Mouse (Mus musculus) MEL-GATA-1-ER (cell line): Measurements from ENCODE around the gene Cldn5.

Experiments used
- DNase-seq: peaks from one replicate; pipeline ENCODE4 v3.0.0-alpha.2; 2012; ENCODE audit warnings: low read depth; ENCODE audit errors: extremely low read depth

Cldn5 gene

DNA sequence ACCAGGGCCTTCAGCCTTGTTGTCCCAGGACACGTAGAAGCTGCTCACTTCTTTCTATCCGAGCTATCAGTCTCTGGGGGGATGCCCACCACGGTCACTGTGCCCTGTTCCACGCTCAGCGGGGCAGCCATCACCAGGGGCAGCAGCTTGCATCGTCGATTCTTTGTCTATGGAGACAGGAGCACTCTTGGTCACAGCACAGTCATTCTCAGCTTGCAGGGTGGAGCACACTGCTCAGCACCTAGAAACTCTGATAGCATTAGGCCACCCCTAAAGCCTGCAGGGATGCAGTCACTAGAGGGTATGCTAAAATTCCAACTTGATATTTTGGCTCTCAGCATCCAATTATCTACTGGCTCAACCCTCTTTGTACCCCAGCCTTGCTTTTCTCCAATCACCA, 8.4 kb downstream of the Cldn5 start:
- no peak for DNase-seq

- DNase-seq, result no peak
These were observed 8.8 kb downstream of the Cldn5 start for GRCm38 (mm10) chr16:18785485-18785884.

DNA sequence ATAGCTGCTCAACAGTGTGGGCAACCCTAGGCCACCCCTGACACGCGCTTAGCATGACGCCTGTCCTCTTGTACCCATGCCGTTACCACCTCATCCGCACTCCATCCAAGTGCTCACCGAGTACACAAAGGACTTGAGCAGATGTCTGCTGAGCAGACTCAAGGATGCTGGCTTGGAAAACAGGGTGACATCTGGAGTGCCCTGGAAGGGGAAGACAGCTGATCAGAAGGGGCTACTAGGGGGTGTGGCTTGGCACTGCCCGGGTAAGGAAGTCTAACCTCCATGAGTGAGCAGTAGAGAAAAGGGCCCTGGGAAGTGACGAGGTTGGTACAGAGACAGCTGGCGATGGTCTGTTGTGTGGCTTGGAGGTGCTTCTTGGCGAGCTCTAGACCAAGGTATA, 10.0 kb downstream of the Cldn5 start:
- DNase-seq, result no peak

- DNase-seq, result peak; percentile 74
These were observed 12.2 kb downstream of the Cldn5 start for GRCm38 (mm10) chr16:18788627-18789406.

DNA sequence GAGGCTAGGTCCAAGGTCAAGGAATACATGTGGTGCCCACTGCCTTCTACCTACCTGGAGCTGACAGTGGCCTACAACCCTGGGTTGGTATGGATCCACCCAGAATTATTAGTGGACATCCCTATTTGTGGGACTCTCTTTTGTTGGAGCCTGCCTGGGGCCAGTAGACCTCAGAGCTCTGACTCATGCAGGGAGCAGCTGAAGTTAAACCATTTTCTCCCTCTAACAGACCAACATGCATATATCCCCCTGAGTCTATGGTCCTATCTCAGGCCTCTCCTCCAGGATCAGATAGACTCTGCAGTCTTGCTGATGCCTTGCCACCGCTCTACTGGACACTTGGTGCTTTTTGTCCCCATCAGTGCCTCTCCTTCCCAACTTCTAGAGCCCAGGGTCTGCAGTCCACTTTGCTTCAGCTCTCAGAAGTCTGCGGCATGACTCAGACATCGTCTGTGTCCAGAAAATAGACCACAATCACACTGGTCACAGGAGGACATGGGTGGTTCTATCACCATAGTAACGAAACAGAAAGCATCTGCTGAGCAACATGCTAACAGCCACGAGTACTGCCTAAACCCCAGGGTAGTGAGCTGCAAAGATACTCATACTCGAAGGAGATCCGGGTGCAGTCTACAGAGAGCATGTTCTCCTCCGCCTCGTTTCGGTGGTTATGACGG, 18.7 kb downstream of the Cldn5 start:
- no peak for DNase-seq

DNA sequence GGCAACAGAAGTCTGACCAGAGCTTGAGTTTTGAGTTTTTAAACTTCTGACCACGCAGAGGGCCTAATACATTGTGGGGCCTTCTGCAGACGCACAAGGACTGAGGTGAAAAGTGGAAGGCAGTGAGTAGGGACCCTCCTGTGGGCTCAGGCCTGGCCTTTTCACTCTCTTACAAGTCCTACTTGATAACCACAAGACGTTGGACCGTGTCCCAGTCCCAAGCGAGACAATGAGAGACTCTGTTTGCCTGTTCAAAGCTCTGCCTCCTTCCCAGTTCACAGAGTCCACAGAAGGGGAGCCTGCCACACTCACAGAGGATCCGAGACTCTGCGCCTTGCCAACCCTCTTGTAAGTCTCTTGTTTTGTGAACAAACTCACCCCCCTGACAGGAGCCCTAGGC, 20.0 kb downstream of the Cldn5 start:
- DNase-seq, result no peak

- DNase-seq, result no peak
These were observed 21.5 kb downstream of the Cldn5 start for GRCm38 (mm10) chr16:18798151-18798550.

DNA sequence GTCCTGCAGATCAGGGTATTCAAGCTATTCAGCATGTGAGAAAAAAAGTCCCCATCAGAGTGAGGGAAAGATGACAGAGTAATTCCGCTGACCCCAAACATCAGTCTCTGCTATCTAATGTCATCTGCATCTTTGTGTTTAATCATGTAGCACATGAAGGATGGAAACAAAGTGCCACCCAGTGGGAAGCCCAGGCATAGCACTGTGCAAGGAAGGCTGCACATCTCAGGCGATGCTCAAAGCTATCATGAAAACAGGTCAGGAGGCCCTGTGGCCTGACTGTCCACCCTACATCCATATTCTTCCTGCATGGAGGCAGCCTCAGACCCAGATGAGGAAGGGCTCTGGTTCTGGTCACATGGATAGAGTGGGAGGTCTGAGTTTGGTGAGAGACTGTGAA, 22.2 kb downstream of the Cldn5 start:
- no peak for DNase-seq

GRCm38 (mm10) chr16:18805746-18806145, 29.1 kb downstream of the Cldn5 start:
- no peak for DNase-seq

GRCm38 (mm10) chr16:18809001-18809400, 32.4 kb downstream of the Cldn5 start:
- DNase-seq, result no peak

GRCm38 (mm10) chr16:18811032-18811431, 34.4 kb downstream of the Cldn5 start:
- no peak for DNase-seq

DNA sequence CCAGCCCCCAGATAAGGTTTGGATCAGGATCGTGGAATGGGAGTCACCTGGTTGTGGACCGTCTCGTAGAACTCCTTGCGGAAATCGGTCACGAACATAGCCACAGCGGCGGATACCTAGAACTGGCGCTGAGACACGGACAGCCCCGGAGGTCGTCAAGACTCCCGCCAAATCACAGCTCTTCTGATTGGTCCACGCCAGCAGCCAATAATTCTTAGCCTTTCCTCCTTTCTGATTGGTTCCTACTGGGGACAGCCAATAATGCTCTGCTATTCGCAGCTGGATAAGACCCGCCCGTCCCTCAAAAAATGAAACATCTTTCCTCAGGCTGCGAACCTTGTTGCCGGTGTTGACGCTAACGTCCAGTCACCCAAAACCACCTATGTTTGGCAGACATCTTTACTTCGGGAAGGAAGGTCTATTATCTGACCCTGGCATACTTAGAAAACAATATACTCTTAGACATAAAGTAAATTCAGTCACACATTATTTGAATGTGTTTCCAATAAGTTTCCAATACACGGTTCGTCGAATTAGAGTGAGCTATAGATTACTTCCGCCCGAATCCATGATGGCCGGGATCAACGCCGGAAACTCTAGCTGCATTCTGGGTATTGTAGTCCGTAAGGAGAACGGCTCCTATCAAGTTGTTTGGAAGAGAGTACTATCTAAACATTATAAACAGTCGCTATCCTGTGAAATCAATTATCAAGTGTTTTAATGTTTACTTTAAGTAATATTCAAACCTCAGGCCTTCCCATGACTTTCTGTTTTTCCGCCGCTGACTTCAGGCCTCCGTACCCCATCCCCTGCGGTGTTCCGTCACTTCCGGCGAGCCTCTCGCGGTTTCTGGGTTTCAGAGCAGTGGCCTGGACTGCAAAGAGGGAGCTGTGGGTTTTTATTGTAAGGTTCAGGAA, 35.1 kb downstream of the Cldn5 start, which contains the start of the genes Ufd1 and Cdc45:
Gene Ufd1, plus strand, starts transcription at position 312 of the 917 bp plus-strand sequence.
Gene Cdc45, minus strand, starts transcription at position 520 of the 917 bp plus-strand sequence.
- peak; percentile 98 for DNase-seq

GRCm38 (mm10) chr16:18812385-18812910, 35.8 kb downstream of the Cldn5 start:
- DNase-seq, result no peak

GRCm38 (mm10) chr16:18822356-18822755, 45.7 kb downstream of the Cldn5 start:
- peak; percentile 20 for DNase-seq

DNA sequence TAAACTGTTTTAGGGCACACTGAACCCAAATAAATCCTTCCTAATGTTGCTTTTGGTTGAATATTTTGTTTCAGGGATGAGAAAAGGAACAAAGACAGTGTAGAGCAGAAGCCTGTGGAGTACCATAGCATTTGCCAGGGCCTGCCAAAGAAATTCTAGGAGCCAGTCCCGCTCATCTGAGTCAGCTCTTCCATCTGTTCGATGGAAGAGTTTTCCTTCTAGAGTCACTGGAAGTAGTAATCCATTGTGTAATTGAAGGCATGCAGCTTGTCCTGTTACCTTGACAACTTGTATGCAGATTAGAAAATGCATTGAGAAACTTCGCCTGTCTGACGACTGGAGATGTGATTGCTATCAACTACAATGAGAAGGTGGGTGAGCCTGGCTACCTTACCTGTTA, 46.3 kb downstream of the Cldn5 start:
- no peak for DNase-seq
